11 mouse cellular contexts compared by ENCODE assay signal in genomic region chrX:102018890-102019289, GRCm38 (mm10). TPM values are rescaled to one million over a fixed set of nuclear protein-coding genes. Genes with fewer than 3 reads are reported as not detected.
DNase-seq lines count a peak whose midpoint lies in the region; ATAC-seq and TF ChIP-seq lines count a peak whose summit lies in the region.
"Had no signal": no experiment of that assay in that cellular context is flagged by ENCODE, and none has a peak within 500 bp of the region (broad histone marks: within the 10 kb centered on the region; RNA-seq: fewer than 3 reads in every experiment).

No protein-coding gene starts in this region.

- peaks cover 34% of the 10 kb centered on the region for H3K4me1 ChIP-seq in heart, embryonic 15.5 days (replicated peaks)
- H3K4me1 ChIP-seq in lung, embryonic 16.5 days (replicated peaks; ENCODE audit: control insufficient read depth, insufficient read depth, low read length): no peaks in the 10 kb centered on the region
- H3K4me1 ChIP-seq: forebrain, embryonic 15.5 days; neural tube, embryonic 13.5 days had no signal

- 24% methylated on average over 3 of the region's 3 CpGs for WGBS in heart, embryonic 15.5 days
- WGBS in lung, embryonic 16.5 days: 31% methylated on average over 3 of the region's 3 CpGs

- no peak for DNase-seq in heart, postnatal 36 days
- no peak for DNase-seq in lung, postnatal 14 days
- peak; percentile 55 to 59 for DNase-seq in layer of hippocampus, adult 2 months (ENCODE audit: low spot score in 2 of 2)
- peak; percentile 11 for DNase-seq in right cerebral cortex, postnatal 14 days
- no peak for DNase-seq in testis, postnatal 10 days (ENCODE audit: low spot score)
- no peak for DNase-seq in thymus, postnatal 10 days (ENCODE audit: low spot score in 2 of 2)
- DNase-seq: thymus, postnatal 4 days had no signal

- ATAC-seq in heart, embryonic 15.5 days (replicated peaks; ENCODE audit: insufficient number of reproducible peaks, insufficient read depth, low FRiP score, low read depth): peak; percentile 75
- ATAC-seq in lung, embryonic 16.5 days (ENCODE audit: low read depth): peak; percentile 74
- ATAC-seq: forebrain, embryonic 15.5 days had no signal

- no peaks in the 10 kb centered on the region for H3K9me3 ChIP-seq in heart, embryonic 15.5 days (replicated peaks)
- no peaks in the 10 kb centered on the region for H3K9me3 ChIP-seq in lung, embryonic 16.5 days (ENCODE audit: control insufficient read depth, low read length)
- H3K9me3 ChIP-seq: forebrain, embryonic 15.5 days; neural tube, embryonic 13.5 days had no signal

- peak overlapping the region; percentile 45 for H3K4me2 ChIP-seq in heart, embryonic 15.5 days
- peak overlapping the region; percentile 29; the same call in 1 of the 2 replicates for H3K4me2 ChIP-seq in lung, embryonic 16.5 days (ENCODE audit: low read depth, low read length)
- H3K4me2 ChIP-seq: forebrain, embryonic 15.5 days; neural tube, embryonic 13.5 days had no signal

- H3K4me3 ChIP-seq in heart, embryonic 15.5 days: peak overlapping the region; percentile 26
- peak overlapping the region; percentile 7; the same call in 1 of the 2 replicates for H3K4me3 ChIP-seq in lung, embryonic 16.5 days (ENCODE audit: low read length)
- no peak overlapping the region for H3K4me3 ChIP-seq in layer of hippocampus, adult 2 months
- H3K4me3 ChIP-seq: forebrain, embryonic 15.5 days; neural tube, embryonic 13.5 days had no signal

- H3K27me3 ChIP-seq in heart, embryonic 15.5 days: no peaks in the 10 kb centered on the region
- 0 out of 2 replicates have a peak, but pooled peaks cover 2% of the 10 kb centered on the region for H3K27me3 ChIP-seq in lung, embryonic 16.5 days (ENCODE audit: control insufficient read depth, insufficient read depth, low read depth, low read length)
- H3K27me3 ChIP-seq: forebrain, embryonic 15.5 days had no signal

- no peaks in the 10 kb centered on the region for H3K36me3 ChIP-seq in heart, embryonic 15.5 days
- H3K36me3 ChIP-seq in lung, embryonic 16.5 days (ENCODE audit: control insufficient read depth, insufficient read depth, low read length): no peaks in the 10 kb centered on the region
- H3K36me3 ChIP-seq: forebrain, embryonic 15.5 days; neural tube, embryonic 13.5 days had no signal

- H3K27ac ChIP-seq in heart, embryonic 15.5 days: peak overlapping the region; percentile 88
- 0 out of 2 replicates have a peak overlapping the region, but pooled peaks have one; percentile 3 for H3K27ac ChIP-seq in lung, embryonic 16.5 days (ENCODE audit: low read length)
- peak overlapping the region; percentile 81 for H3K27ac ChIP-seq in layer of hippocampus, adult 2 months
- H3K27ac ChIP-seq: forebrain, embryonic 15.5 days; neural tube, embryonic 13.5 days had no signal

- no peak for TF ChIP-seq CTCF in layer of hippocampus, adult 2 months (conservative IDR thresholded peaks at IDR 0.05)

- intact Hi-C loops in heart, postnatal 36 days (cut with DNase I): no loop called here

- no peak overlapping the region for H3K9ac ChIP-seq in heart, embryonic 15.5 days
- H3K9ac ChIP-seq in lung, embryonic 16.5 days (ENCODE audit: low read length): no peak overlapping the region
- H3K9ac ChIP-seq: forebrain, embryonic 15.5 days; neural tube, embryonic 13.5 days had no signal

RNA-seq across cellular contexts. Expression of gene Rtl5, which starts 52.2 kb away (rescaled TPM):
- polyA plus RNA-seq in heart, embryonic 15.5 days (2015; fragmentation: Nextera tagmentation; extraction: Ambion mirVana): 1.2 and 1.3 TPM in 2 replicates
- total RNA-seq in heart, postnatal 36 days (2021): 1 to 10 TPM; 2.5 to 2.6 TPM
- 1.8 and 2.9 TPM in 2 replicates for polyA plus RNA-seq in lung, embryonic 16.5 days (2015; fragmentation: Nextera tagmentation; extraction: Ambion mirVana)
- 1 to 10 TPM; 8.8 to 9.0 TPM for total RNA-seq in layer of hippocampus, adult 2 months (2021)

Comparison
In these comparisons a context has a peak if more than half of its experiments do, and no peak if none do; other contexts are left out.
1. H3K27ac ChIP-seq: peak in every context shown above with its lines; median percentile 88 in heart, embryonic 15.5 days; 81 in layer of hippocampus, adult 2 months; 3 in lung, embryonic 16.5 days.
2. DNase-seq: peak in layer of hippocampus, adult 2 months (2 of 2) and right cerebral cortex, postnatal 14 days (single experiment); none in heart, postnatal 36 days (0 of 2), lung, postnatal 14 days (single experiment), testis, postnatal 10 days (single experiment) and thymus, postnatal 10 days (0 of 2).